ENCODE assay signal across 18 mouse cellular contexts in the genomic region with DNA sequence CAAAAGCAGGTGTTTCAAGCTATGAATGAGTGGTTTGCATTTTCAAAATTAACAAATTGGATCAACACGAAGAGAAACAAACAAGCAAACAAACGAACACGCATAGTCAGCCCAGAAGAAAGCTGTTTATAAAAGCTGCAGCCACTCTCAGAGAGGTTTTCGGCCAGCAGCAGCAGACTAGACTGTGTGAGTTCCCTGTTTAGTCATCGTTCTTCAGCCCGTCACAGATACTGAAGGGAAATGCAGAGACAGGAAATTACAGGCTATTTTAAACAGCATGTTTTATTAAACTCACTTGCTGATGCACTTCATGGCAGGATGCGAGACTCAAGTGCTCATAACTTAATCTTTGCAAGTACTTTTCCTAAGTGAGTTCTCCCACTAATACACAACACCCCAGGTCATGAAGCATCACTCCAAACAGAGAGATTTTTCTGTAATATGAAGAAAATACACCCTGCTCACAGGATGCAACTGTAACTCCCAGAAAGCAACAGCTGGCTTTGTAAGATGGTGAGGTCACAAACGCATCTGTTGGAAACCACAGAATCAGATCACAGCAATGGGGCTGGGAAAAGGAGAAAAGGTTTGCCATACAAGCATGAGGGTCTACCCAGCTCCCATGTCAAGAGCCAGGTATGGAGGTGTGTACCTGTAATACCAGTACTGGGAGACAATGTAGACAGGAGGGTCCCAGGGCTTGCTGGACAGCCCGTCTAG. TPM values are rescaled to one million over a fixed set of nuclear protein-coding genes. Genes with fewer than 3 reads are reported as not detected.
DNase-seq lines count a peak whose midpoint lies in the region; ATAC-seq and TF ChIP-seq lines count a peak whose summit lies in the region.
"Had no signal": no experiment of that assay in that cellular context is flagged by ENCODE, and none has a peak within 500 bp of the region (broad histone marks: within the 10 kb centered on the region; RNA-seq: fewer than 3 reads in every experiment).

No protein-coding gene starts in this region.

- WGBS in heart, embryonic 16.5 days: 53% methylated on average over 9 of the region's 9 CpGs
- WGBS in neural tube, embryonic 15.5 days: 75% methylated on average over 9 of the region's 9 CpGs
- 35% methylated on average over 9 of the region's 9 CpGs for WGBS in olfactory bulb, adult 2 months

- 0 out of 2 replicates have a peak, but pooled peaks cover under 1% of the 10 kb centered on the region for H3K27me3 ChIP-seq in heart, embryonic 16.5 days (ENCODE audit: control insufficient read depth, insufficient read depth, low read length)
- H3K27me3 ChIP-seq in neural tube, embryonic 15.5 days (replicated peaks): no peaks in the 10 kb centered on the region; the same call in 1 of the 2 replicates
- H3K27me3 ChIP-seq: forebrain, embryonic 12.5 days had no signal

- no peak overlapping the region for H3K9ac ChIP-seq in heart, embryonic 16.5 days (ENCODE audit: low read length)
- no peak overlapping the region for H3K9ac ChIP-seq in neural tube, embryonic 15.5 days (replicated peaks)
- H3K9ac ChIP-seq: forebrain, embryonic 12.5 days; liver, embryonic 13.5 days had no signal

- H3K27ac ChIP-seq in heart, embryonic 16.5 days (ENCODE audit: low read length): 0 out of 2 replicates have a peak overlapping the region, but pooled peaks have one; percentile 11
- H3K27ac ChIP-seq in neural tube, embryonic 15.5 days (replicated peaks): no peak overlapping the region
- peak overlapping the region; percentile 50 for H3K27ac ChIP-seq in olfactory bulb, adult 2 months (ENCODE audit: insufficient read depth, low read depth, low read length)
- H3K27ac ChIP-seq: forebrain, embryonic 12.5 days; hindbrain, postnatal 0 days; liver, embryonic 13.5 days had no signal

- H3K36me3 ChIP-seq in heart, embryonic 16.5 days (ENCODE audit: control insufficient read depth, insufficient read depth): peaks cover 2% of the 10 kb centered on the region
- peaks cover 6% of the 10 kb centered on the region; the same call in 1 of the 2 replicates for H3K36me3 ChIP-seq in neural tube, embryonic 15.5 days
- H3K36me3 ChIP-seq: liver, embryonic 13.5 days had no signal

- TF ChIP-seq CTCF in olfactory bulb, adult 2 months (IDR thresholded peaks at IDR 0.05; ENCODE audit: insufficient read depth, low read depth, low read length): no peak

- H3K4me3 ChIP-seq in heart, embryonic 16.5 days (ENCODE audit: low read length): no peak overlapping the region
- no peak overlapping the region for H3K4me3 ChIP-seq in neural tube, embryonic 15.5 days (replicated peaks)
- no peak overlapping the region for H3K4me3 ChIP-seq in olfactory bulb, adult 2 months (ENCODE audit: insufficient read depth, low read depth, low read length)
- H3K4me3 ChIP-seq: forebrain, embryonic 12.5 days; liver, embryonic 13.5 days; megakaryocyte, embryonic 14.5 days had no signal

- no peak for TF ChIP-seq POLR2A in olfactory bulb, adult 2 months (IDR thresholded peaks at IDR 0.05; ENCODE audit: insufficient read depth, low read depth, low read length)

- peaks cover 3% of the 10 kb centered on the region; the same call in 1 of the 2 replicates for H3K4me1 ChIP-seq in heart, embryonic 16.5 days (ENCODE audit: control insufficient read depth, insufficient read depth, low read length)
- no peaks in the 10 kb centered on the region for H3K4me1 ChIP-seq in neural tube, embryonic 15.5 days
- H3K4me1 ChIP-seq in olfactory bulb, adult 2 months (ENCODE audit: control insufficient read depth, insufficient read depth, low read length): peaks cover 15% of the 10 kb centered on the region
- H3K4me1 ChIP-seq: liver, embryonic 13.5 days had no signal

- H3K4me2 ChIP-seq in heart, embryonic 16.5 days (ENCODE audit: low read depth, low read length): no peak overlapping the region
- H3K4me2 ChIP-seq in neural tube, embryonic 15.5 days: no peak overlapping the region
- H3K4me2 ChIP-seq: forebrain, embryonic 12.5 days; liver, embryonic 13.5 days had no signal

- no peaks in the 10 kb centered on the region for H3K9me3 ChIP-seq in heart, embryonic 16.5 days (replicated peaks; ENCODE audit: control insufficient read depth, low read length)
- H3K9me3 ChIP-seq in neural tube, embryonic 15.5 days (replicated peaks): no peaks in the 10 kb centered on the region
- H3K9me3 ChIP-seq: forebrain, embryonic 12.5 days; liver, embryonic 13.5 days had no signal

- intact Hi-C loops in heart, postnatal 10 days (cut with DNase I): no loop called here

- no peak for DNase-seq in heart, postnatal 10 days
- peak; percentile 11 for DNase-seq in neural tube, embryonic 10.5 days (ENCODE audit: extremely low spot score, low spot score)
- DNase-seq in gastrocnemius, postnatal 10 days: no peak
- DNase-seq in right cerebral cortex, postnatal 25 days: no peak
- DNase-seq: adrenal gland, postnatal 10 days; cerebellum, postnatal 10 days; heart, adult 18-20 months; heart, postnatal 14 days; layer of hippocampus, postnatal 36 days; liver, embryonic 13.5 days; thymus, postnatal 25 days had no signal

- 0 out of 2 replicates have a peak, but pooled peaks have one; percentile 37 for ATAC-seq in heart, embryonic 16.5 days (replicated peaks; ENCODE audit: extremely low read depth, insufficient read depth, low FRiP score)
- ATAC-seq in neural tube, embryonic 15.5 days (ENCODE audit: low FRiP score): no peak
- ATAC-seq in hematopoietic stem cell, adult 5-6 weeks (replicated peaks in 1 of 2; ENCODE audit: insufficient read depth in 1 of 2, low FRiP score in 2 of 2, low TSS enrichment in 1 of 2, low read depth in 1 of 2, poor library complexity in 2 of 2, severe bottlenecking in 2 of 2): peak; percentile 63 to 69; a peak in 3 of 4 replicates
- ATAC-seq: hindbrain, postnatal 0 days had no signal

RNA-seq across cellular contexts. Expression of a gene that starts 14.3 kb away (rescaled TPM):
- polyA plus RNA-seq in heart, embryonic 16.5 days (2015; fragmentation: Nextera tagmentation; extraction: Ambion mirVana): 9.4 and 11.5 TPM in 2 replicates
- 10 to 100 TPM; 11.5 to 13.2 TPM for total RNA-seq in heart, postnatal 10 days (2021)
- polyA plus RNA-seq in neural tube, embryonic 15.5 days (2015; fragmentation: Nextera tagmentation; extraction: Ambion mirVana): 16.6 and 17.3 TPM in 2 replicates
- not detected in 2 replicates for total RNA-seq in hematopoietic stem cell, adult 5-6 weeks (2017)
- polyA plus RNA-seq in olfactory bulb, adult 2 months (2012; ENCODE audit: insufficient read depth, insufficient read length, low replicate concordance, missing spikeins): not detected in 2 replicates
- 10 to 100 TPM; 11.4 to 17.5 TPM for total RNA-seq in gastrocnemius, postnatal 10 days (2021)

Comparison
In these comparisons a context has a peak if more than half of its experiments do, and no peak if none do; other contexts are left out.
1. RNA of a gene that starts 14.3 kb away (total RNA-seq): 11.4 to 17.5 TPM in gastrocnemius, postnatal 10 days and 11.5 to 13.2 TPM in heart, postnatal 10 days; not detected in hematopoietic stem cell, adult 5-6 weeks; every median in the first group is over 10 times any median in the second.